In genomic region chr12:84191190-84191589, GRCm38 (mm10) we compare ENCODE assay signal across 8 mouse cellular contexts. TPM values are rescaled to one million over a fixed set of nuclear protein-coding genes. Genes with fewer than 3 reads are reported as not detected.
DNase-seq lines count a peak whose midpoint lies in the region; ATAC-seq and TF ChIP-seq lines count a peak whose summit lies in the region.

No protein-coding gene starts in this region.

- no peak for DNase-seq in kidney, postnatal 0 days (ENCODE audit: low spot score)
- no peak for DNase-seq in kidney, adult 8-10 months
- DNase-seq in limb, embryonic 10.5 days (ENCODE audit: low spot score) = no peak
- peak; percentile 37 for DNase-seq in naive thymus-derived CD4-positive, alpha-beta T cell, adult 2 months (ENCODE audit: low read depth)
- DNase-seq in urinary bladder, postnatal 10 days (ENCODE audit: low spot score) = no peak
- DNase-seq in layer of hippocampus, postnatal 10 days (ENCODE audit: low spot score in 2 of 2) = no peak
- DNase-seq in yolk sac, embryonic 10.5 days (ENCODE audit: low spot score) = no peak

- no peaks in the 10 kb centered on the region for H3K9me3 ChIP-seq in kidney, postnatal 0 days (replicated peaks; ENCODE audit: low read length)
- no peaks in the 10 kb centered on the region for H3K9me3 ChIP-seq in embryonic facial prominence, embryonic 15.5 days (replicated peaks)
- no peaks in the 10 kb centered on the region for H3K9me3 ChIP-seq in limb, embryonic 10.5 days (replicated peaks)

- no peak for ATAC-seq in kidney, postnatal 0 days (replicated peaks; ENCODE audit: low FRiP score, low read depth)
- ATAC-seq in embryonic facial prominence, embryonic 15.5 days (ENCODE audit: insufficient number of reproducible peaks, low FRiP score, low TSS enrichment, low read depth) = no peak

- no peak overlapping the region for H3K27ac ChIP-seq in kidney, postnatal 0 days
- H3K27ac ChIP-seq in embryonic facial prominence, embryonic 15.5 days (replicated peaks) = no peak overlapping the region
- peak overlapping the region; percentile 94; the same call in 1 of the 2 replicates for H3K27ac ChIP-seq in limb, embryonic 10.5 days

- 63% methylated on average over 7 of the region's 7 CpGs for WGBS in kidney, postnatal 0 days
- 55% methylated on average over 7 of the region's 7 CpGs for whole genome bisulfite sequencing in embryonic facial prominence, embryonic 15.5 days
- 50% methylated on average over 7 of the region's 7 CpGs for WGBS in limb, embryonic 10.5 days

- no peak overlapping the region for H3K9ac ChIP-seq in kidney, postnatal 0 days (ENCODE audit: low read depth, low read length)
- H3K9ac ChIP-seq in embryonic facial prominence, embryonic 15.5 days = no peak overlapping the region

- H3K27me3 ChIP-seq in kidney, postnatal 0 days (ENCODE audit: insufficient read depth, low read length) = no peaks in the 10 kb centered on the region
- H3K27me3 ChIP-seq in embryonic facial prominence, embryonic 15.5 days = no peaks in the 10 kb centered on the region
- H3K27me3 ChIP-seq in limb, embryonic 10.5 days (ENCODE audit: low read depth, poor library complexity, severe bottlenecking) = no peaks in the 10 kb centered on the region

- H3K4me2 ChIP-seq in kidney, postnatal 0 days (ENCODE audit: low read length) = peak overlapping the region; percentile 99; the same call in 1 of the 2 replicates
- peak overlapping the region; percentile 91 for H3K4me2 ChIP-seq in embryonic facial prominence, embryonic 15.5 days (replicated peaks)

- no peak for TF ChIP-seq CTCF in kidney, postnatal 0 days (IDR thresholded peaks at IDR 0.05; ENCODE audit: low read depth)

- H3K4me1 ChIP-seq in kidney, postnatal 0 days (replicated peaks; ENCODE audit: insufficient read depth, low read length) = peaks cover 59% of the 10 kb centered on the region
- peaks cover 88% of the 10 kb centered on the region for H3K4me1 ChIP-seq in embryonic facial prominence, embryonic 15.5 days
- peaks cover 91% of the 10 kb centered on the region for H3K4me1 ChIP-seq in limb, embryonic 10.5 days

- H3K36me3 ChIP-seq in kidney, postnatal 0 days (ENCODE audit: insufficient read depth, low read length) = no peaks in the 10 kb centered on the region
- H3K36me3 ChIP-seq in embryonic facial prominence, embryonic 15.5 days = 0 out of 2 replicates have a peak, but pooled peaks cover 6% of the 10 kb centered on the region
- peaks cover 12% of the 10 kb centered on the region for H3K36me3 ChIP-seq in limb, embryonic 10.5 days

- H3K4me3 ChIP-seq in kidney, postnatal 0 days (replicated peaks; ENCODE audit: low read depth, low read length) = no peak overlapping the region
- no peak overlapping the region; the same call in 1 of the 2 replicates for H3K4me3 ChIP-seq in embryonic facial prominence, embryonic 15.5 days (replicated peaks)
- peak overlapping the region; percentile 82 for H3K4me3 ChIP-seq in limb, embryonic 10.5 days

RNA-seq across cellular contexts. Expression of gene Elmsan1, which starts 27.5 kb away (rescaled TPM):
- 4.8 and 5.8 TPM in 2 replicates for polyA plus RNA-seq in kidney, postnatal 0 days (2015; fragmentation: Nextera tagmentation; extraction: Ambion mirVana)
- polyA plus RNA-seq in embryonic facial prominence, embryonic 15.5 days (2015; fragmentation: Nextera tagmentation; extraction: Ambion mirVana) = 15.4 and 15.9 TPM in 2 replicates
- 9.2 and 10.7 TPM in 2 replicates for polyA plus RNA-seq in limb, embryonic 10.5 days (2016; fragmentation: Nextera tagmentation; extraction: Ambion mirVana)
- total RNA-seq in layer of hippocampus, postnatal 10 days (2021) = 10 to 100 TPM; 13.3 to 13.5 TPM

RNA-seq across cellular contexts. Expression of gene Pnma1, which starts 42.9 kb away (rescaled TPM):
- 0.33 and 0.50 TPM in 2 replicates for polyA plus RNA-seq in kidney, postnatal 0 days (2015; fragmentation: Nextera tagmentation; extraction: Ambion mirVana)
- polyA plus RNA-seq in embryonic facial prominence, embryonic 15.5 days (2015; fragmentation: Nextera tagmentation; extraction: Ambion mirVana) = 1.8 and 3.0 TPM in 2 replicates
- polyA plus RNA-seq in limb, embryonic 10.5 days (2016; fragmentation: Nextera tagmentation; extraction: Ambion mirVana) = 1.2 TPM in 2 replicates
- 1 to 10 TPM; 5.9 to 6.6 TPM for total RNA-seq in layer of hippocampus, postnatal 10 days (2021)
